Mouse (Mus musculus) lung, postnatal 4 days (tissue): ENCODE measurements around the gene Prl7b1.

Experiments
- DNase-seq, 2 experiments: peaks; one replicate each; pipeline ENCODE4 v3.0.0; 2021

The Prl7b1 gene

GRCm38 (mm10) chr13:27610482-27610881 lies at the start of gene Prl7b1:
Prl7b1 (minus strand) TSS chr13:27610582.
- no peak for DNase-seq

GRCm38 (mm10) chr13:27642393-27642792 lies 32.0 kb upstream of the Prl7b1 start, which contains the start of gene Prl7a1:
Prl7a1 (minus strand) TSS chr13:27642493.
- no peak for DNase-seq

- DNase-seq, result no peak
Observed at GRCm38 (mm10) chr13:27582071-27582470, 28.3 kb downstream of the Prl7b1 start, which contains the start of gene Prl8a1. Prl8a1 (minus strand) TSS chr13:27582171.

- no peak for DNase-seq
Observed at GRCm38 (mm10) chr13:27564506-27564905, 45.9 kb downstream of the Prl7b1 start, which contains the start of gene Prl8a9. Prl8a9 (minus strand) TSS chr13:27564606.

- DNase-seq, result no peak
Observed at GRCm38 (mm10) chr13:27553336-27553735, 57.0 kb downstream of the Prl7b1 start.
